8 mouse cellular contexts compared by ENCODE assay signal in the genomic region with DNA sequence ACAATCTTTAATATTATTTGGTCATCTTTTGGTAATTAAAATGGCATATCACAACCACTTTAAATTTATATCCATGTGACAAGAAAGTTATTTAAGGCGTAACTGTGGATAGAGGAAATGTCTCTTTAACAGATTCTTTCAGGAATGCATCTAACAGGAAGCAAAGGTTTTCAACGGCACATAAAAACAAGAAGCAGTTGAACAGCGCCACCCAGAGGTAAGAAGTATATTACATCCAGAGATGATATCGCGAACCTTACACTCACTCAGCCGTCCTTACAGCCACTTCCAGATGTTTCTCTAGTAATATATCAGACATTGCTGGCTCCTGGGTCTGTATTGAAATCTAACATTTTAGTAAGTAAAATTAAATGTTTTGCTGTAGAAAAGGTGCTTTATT.
DNase-seq lines count a peak whose midpoint lies in the region; ATAC-seq and TF ChIP-seq lines count a peak whose summit lies in the region.

No protein-coding gene starts in this region.

- H3K27me3 ChIP-seq in midbrain, embryonic 11.5 days (ENCODE audit: control insufficient read depth, insufficient read depth, low read length), result peaks cover 3% of the 10 kb centered on the region; the same call in 1 of the 2 replicates

- H3K4me2 ChIP-seq in midbrain, embryonic 11.5 days, result no peak overlapping the region

- ATAC-seq in midbrain, embryonic 11.5 days (ENCODE audit: low FRiP score), result no peak

- DNase-seq in cerebellum, adult 18-20 months, result peak; percentile 27 to 49
- no peak for DNase-seq in cerebellum, adult 11 months
- peak; percentile 74 for DNase-seq in CD4-positive helper T cell, adult 2 months (ENCODE audit: low read depth, low spot score)
- DNase-seq in cerebellum, adult 9-10 months, result peak; percentile 65
- DNase-seq in gastrocnemius, adult 2 months, result no peak
- peak; percentile 57 to 86 for DNase-seq in layer of hippocampus, postnatal 14 days (ENCODE audit: low spot score in 2 of 2)
- DNase-seq in midbrain, embryonic 11.5 days (ENCODE audit: low spot score, missing footprints), result peak; percentile 98
- DNase-seq in spleen, postnatal 36 days (ENCODE audit: low spot score in 2 of 2), result peak; percentile 9 to 44

- WGBS in midbrain, embryonic 11.5 days, result 2% methylated on average over 6 of the region's 6 CpGs

- TF ChIP-seq CTCF in gastrocnemius, adult 2 months (IDR thresholded peaks at IDR 0.05), result peak; percentile 90

- intact Hi-C loops in gastrocnemius, adult 2 months (cut with DNase I), result loop anchor here (2.0 to 10.0 kb wide), 4 partner anchors 114 to 451 kb away; no protein-coding TSS in a partner anchor

- no peak overlapping the region for H3K9ac ChIP-seq in midbrain, embryonic 11.5 days (ENCODE audit: low read length)

- H3K4me1 ChIP-seq in midbrain, embryonic 11.5 days (ENCODE audit: control insufficient read depth, insufficient read depth, low read length), result peaks cover 4% of the 10 kb centered on the region; the same call in 1 of the 2 replicates

- H3K4me3 ChIP-seq in gastrocnemius, adult 2 months, result peak overlapping the region; percentile 38
- no peak overlapping the region for H3K4me3 ChIP-seq in midbrain, embryonic 11.5 days (ENCODE audit: low read depth, low read length)

- no peak overlapping the region for H3K27ac ChIP-seq in gastrocnemius, adult 2 months
- H3K27ac ChIP-seq in midbrain, embryonic 11.5 days (ENCODE audit: low read depth, low read length), result no peak overlapping the region

- no peaks in the 10 kb centered on the region for H3K9me3 ChIP-seq in midbrain, embryonic 11.5 days (ENCODE audit: control insufficient read depth, low read length)

- no peaks in the 10 kb centered on the region for H3K36me3 ChIP-seq in midbrain, embryonic 11.5 days (ENCODE audit: control insufficient read depth, insufficient read depth, low read length)

Comparison
In these comparisons a context has a peak if more than half of its experiments do, and no peak if none do; other contexts are left out.
1. DNase-seq: peak in cerebellum, adult 18-20 months (2 of 2), CD4-positive helper T cell, adult 2 months (single experiment), cerebellum, adult 9-10 months (single experiment), layer of hippocampus, postnatal 14 days (2 of 2), midbrain, embryonic 11.5 days (single experiment) and spleen, postnatal 36 days (2 of 2); none in cerebellum, adult 11 months (single experiment) and gastrocnemius, adult 2 months (single experiment).